Mouse (Mus musculus): Measurements from ENCODE around the gene Sh3d19.

Gene Sh3d19

DNA sequence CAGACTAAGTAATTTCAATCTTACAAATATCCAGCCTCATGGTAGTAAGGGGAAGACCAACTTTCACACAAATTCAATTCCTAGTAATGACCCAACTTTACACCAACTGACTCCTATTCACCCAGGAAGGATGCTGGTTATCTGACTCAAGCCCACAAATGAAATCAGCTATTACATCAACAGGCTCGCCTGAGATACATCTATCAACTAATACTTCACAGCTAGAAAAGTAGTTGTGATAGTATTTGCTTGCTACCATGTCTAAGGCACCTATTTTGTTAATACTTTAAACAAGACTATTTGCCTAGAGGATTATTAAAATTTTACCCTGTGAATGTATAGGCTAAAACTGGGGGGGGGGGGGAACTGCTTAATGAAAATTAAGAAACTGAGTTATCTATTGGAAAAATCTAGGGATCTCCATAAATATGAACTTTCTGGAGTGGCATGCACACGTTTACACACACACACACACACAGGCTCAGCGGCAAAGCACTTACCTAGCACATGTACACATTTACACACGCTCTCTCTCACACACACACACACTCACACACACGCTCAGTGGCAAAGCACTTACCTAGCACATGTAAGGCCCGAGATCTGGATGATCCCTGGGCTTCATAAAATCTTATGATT lies 166.1 kb downstream of the Sh3d19 start:
- no peak for DNase-seq (ENCODE audit: low spot score in 2 of 2)

DNA sequence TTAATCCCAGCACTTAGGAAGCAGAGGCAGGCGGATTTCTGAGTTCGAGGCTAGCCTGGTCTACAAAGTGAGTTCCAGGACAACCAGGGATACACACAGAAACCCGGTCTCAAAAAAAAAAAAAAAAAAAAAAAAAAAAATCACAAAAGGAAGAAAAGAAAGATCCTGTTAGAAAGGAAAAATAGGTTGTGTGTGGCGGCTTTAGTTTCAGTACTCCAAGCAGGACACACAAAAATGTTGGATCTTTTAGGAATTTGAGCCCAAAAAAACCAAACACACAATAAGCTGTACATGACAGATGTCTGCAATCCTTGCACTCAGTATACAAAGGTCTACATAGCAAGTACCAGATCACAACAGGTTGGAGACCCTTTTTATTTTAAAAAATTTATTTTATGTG lies 168.8 kb downstream of the Sh3d19 start:
- DNase-seq (ENCODE audit: low spot score in 2 of 2) = no peak

DNA sequence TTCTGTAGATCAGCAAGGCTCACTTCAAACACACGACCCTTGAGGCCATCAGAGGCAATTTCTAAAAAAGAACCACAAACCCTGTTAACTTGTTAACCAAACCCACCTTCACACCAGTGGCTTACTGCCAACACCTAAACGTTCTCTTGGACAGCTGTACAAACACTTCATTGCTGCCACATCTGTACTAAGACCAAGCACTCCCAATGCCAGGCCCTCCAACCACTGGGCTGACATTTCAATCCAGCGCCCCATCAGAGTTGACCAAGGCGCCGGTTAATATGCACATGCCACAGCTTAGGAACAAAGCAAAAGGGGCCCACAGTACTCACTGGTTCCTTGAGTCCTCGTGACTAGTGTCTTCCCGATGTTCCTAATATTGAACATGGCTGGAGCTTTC lies 170.5 kb downstream of the Sh3d19 start:
- no peak for DNase-seq (ENCODE audit: low spot score in 2 of 2)

DNA sequence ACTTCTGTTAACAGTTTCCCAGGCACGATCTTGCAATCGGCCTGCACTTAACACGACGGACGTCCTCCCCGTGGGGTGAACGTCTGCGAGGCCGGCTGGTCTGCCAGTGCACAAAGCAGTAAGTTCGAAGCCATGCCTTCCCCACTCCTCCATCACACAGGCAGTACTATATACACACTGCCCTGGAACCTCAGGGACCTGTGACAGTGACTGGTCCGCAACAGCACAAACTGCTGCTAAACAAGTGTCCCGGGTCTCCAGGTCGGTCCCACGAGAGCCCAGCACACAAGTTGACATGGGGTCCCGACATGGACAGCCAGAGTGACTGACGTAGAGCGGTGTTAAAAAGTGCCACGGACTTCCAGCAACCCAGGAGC lies 171.0 kb downstream of the Sh3d19 start:
- no peak for DNase-seq (ENCODE audit: low spot score in 2 of 2)

DNA sequence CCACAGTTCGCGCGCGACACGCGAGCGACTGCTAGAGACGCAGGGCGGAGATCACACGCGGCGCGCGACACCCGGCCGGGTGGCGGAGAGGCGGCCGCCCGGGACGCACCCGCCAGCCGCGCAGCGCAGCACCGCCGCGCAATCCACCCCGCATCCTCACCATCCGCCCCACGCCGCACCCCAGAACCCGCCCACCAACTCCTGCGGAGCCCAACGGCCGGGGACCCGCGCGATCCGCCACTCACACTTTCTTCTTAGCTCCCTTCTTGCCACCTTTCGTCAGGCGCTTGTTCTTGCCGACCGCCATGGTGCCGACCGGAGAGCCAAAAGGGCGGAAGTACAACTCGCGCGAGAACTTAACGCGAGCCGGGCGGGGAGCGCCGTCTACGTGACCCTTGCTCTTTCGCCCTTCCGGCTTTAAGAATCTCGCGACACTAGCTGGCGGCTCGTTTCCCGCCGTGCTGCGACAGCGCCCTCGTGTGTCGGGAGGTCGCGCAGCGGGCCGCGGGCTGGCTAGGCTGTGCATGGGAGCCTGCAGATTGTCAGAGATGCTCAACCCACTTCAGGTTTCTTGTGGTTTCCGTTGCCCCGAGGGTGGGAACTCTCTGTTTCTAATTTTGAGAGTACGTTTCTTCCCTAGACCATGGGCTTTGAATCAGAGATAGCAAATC lies 171.5 kb downstream of the Sh3d19 start, which contains the start of gene Rps3a1:
Gene Rps3a1 (minus strand): TSS at position 440 of the 671 bp plus-strand sequence.
- DNase-seq (ENCODE audit: low spot score in 2 of 2) = peak; percentile 98 to 99

DNA sequence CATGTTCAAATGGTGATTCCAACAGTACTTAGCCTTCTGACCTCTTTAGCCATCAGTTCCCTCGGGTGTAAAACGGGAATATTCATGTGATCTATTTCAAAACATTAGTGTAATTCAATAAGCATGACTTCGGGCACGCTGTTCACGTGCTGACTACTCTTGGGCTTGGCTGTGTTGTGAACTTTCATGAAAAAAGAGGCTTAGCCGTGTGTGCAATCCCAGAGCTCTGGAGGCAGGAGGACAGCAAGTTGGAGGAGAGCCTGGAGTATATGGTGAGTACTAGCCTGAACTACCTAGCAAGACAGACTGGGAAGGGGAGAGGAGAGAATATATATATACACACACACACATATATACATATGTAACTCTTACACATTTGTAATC lies 172.0 kb downstream of the Sh3d19 start:
- DNase-seq (ENCODE audit: low spot score in 2 of 2) = no peak

DNA sequence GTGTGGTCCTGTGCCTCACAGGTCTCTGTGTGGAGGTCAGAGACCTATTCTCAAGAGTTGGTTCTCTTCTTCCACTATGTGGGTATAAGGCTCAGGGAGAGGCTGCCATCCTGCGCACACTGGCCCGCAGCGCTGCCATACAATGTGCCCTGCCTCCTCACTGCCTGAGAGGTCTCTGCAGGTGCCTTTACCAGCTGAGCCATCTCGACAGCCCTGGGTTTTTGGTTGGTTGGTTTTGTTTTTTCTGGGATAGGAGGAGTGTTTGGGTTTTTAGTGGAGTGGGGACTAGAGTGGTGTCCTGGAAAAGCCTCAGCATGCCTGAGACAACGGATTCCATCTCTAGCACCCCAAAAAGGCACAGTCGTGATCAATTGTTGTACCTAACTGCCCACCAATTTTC lies 172.4 kb downstream of the Sh3d19 start:
- DNase-seq (ENCODE audit: low spot score in 2 of 2) = peak; percentile 4 to 17

DNA sequence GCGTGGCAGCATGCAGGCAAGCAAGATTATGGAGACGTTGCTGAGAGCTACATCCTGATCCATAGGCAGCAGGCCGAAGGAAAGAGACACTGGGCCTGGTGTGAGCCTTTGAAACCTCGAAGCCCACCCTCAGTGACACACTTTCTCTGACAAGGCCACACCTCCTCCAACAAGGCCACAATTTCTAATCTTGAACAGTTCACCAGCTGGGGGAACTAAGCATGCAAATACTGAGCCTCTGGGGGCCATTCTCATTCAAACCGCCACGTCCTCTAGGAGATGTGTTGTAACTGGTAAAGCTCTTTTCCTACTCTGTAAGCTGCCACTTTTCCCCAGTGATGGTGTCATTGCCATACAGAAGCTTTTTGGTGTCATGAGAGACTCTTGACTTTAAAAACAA lies 178.2 kb downstream of the Sh3d19 start:
- peak; percentile 61 to 64 for DNase-seq (ENCODE audit: low spot score in 2 of 2)

DNA sequence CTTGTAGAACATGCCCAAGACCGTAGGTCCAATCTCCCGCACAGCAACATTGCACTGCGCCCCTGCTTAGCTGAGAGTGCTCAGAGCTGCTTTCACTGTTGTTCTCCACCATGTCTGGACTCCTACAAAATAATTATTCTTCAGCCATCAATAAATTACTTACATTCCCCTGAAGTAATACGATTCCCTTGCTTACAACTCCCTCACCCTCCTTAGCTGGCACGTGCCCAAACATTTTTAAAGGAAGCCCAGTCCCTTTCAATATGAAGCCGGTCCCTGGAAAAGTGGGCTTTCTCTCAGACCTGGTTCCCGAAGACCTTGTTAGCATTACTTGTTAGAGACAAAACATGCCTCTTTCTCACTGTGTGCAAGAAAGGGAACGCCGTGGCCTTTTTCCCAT lies 178.6 kb downstream of the Sh3d19 start:
- DNase-seq (ENCODE audit: low spot score in 2 of 2) = no peak

DNA sequence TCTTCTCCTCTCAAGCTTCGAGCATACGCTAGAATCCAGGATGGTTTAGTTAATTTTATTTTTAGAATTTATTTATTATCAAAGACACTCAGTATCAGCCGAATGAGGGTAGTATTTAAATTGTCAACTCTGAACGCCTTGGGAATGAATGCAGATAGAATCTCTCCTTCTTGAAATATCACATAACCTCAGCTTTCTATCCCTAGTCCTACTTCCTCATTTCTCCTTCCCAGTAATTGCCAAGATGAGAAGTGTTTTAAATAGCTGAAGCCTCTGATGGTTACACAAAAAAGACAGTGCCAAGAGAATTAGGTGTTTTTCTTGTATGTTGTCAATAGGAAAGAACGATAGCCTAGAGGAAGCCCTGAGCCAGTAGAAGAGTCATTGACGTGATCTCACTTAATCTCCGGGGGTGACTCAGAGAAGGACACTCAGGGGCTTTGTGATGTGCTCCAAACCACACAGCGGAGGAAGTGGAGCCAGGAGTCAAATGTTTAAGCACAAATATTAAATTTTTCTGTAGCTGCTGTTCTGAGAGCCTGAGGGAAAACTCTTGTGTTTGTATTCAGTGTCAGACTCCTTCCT lies 198.0 kb downstream of the Sh3d19 start:
- no peak for DNase-seq (ENCODE audit: low spot score in 2 of 2)

DNA sequence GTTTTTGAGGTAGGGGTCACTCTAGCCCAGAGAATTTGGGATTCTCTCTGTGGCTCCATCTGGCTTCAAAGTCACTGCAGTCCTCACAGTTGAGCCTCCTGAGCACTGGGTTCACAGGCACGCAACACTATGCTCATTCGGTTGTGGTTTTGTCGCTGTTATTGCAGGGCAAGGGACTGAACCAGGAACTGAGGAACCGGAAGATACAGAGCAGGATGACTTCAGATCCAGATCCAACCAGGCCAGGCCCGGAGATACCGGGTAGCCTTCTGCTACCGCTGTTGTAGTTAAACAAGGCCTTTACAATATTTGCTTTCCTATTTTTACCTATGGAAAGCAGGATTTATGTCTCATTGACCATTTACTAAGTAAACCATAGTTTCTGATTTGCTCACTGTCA lies 208.8 kb downstream of the Sh3d19 start:
- DNase-seq (ENCODE audit: low spot score in 2 of 2) = no peak
